Mouse (Mus musculus) ES-Bruce4 (cell line): ENCODE measurements at regions not wholly inside any gene's neighbourhood (a gene's known extent, or its start where the extent isn't known, plus 50 kb on each side); places are given as distances from the start of the nearest gene placed in this dataset.
"Not testable (repeated sequence)": the region's sequence is repeated elsewhere in the genome, so short reads cannot be mapped to it uniquely, and the experiment has no call there.

Source experiments
- H3K27ac ChIP-seq: 2 replicates; pipeline ENCODE4 v1.5.1; 2012; ENCODE audit warnings: low read length, inconsistent platforms; ENCODE audit not compliant: insufficient read depth
- H3K27me3 ChIP-seq: 2 replicates; pipeline ENCODE4 v1.6.1; 2012; ENCODE audit warnings: mild to moderate bottlenecking, low read length, inconsistent platforms; ENCODE audit not compliant: control insufficient read depth, poor library complexity, insufficient read depth, severe bottlenecking
- H3K36me3 ChIP-seq: 2 replicates; pipeline ENCODE4 v1.6.1; 2012; ENCODE audit warnings: inconsistent platforms, mild to moderate bottlenecking, low read length, moderate library complexity; ENCODE audit not compliant: control insufficient read depth, poor library complexity, insufficient read depth, severe bottlenecking
- H3K4me1 ChIP-seq: one replicate; pipeline ENCODE4 v1.8.1; 2011; ENCODE audit warnings: low read length; ENCODE audit not compliant: control insufficient read depth, insufficient read depth
- H3K4me3 ChIP-seq: 2 replicates; pipeline ENCODE4 v1.5.1; 2011; ENCODE audit warnings: low read depth, mild to moderate bottlenecking, low read length
- H3K9ac ChIP-seq: 2 replicates; pipeline ENCODE4 v1.6.1; 2012; ENCODE audit warnings: low read depth, mild to moderate bottlenecking, inconsistent platforms; ENCODE audit not compliant: poor library complexity, severe bottlenecking
- H3K9me3 ChIP-seq: replicated peaks from 2 replicates; pipeline ENCODE4 v1.6.1; 2012; ENCODE audit warnings: mild to moderate bottlenecking, low read length, inconsistent platforms; ENCODE audit not compliant: control insufficient read depth, poor library complexity, insufficient read depth, severe bottlenecking
- CTCF ChIP-seq: IDR thresholded peaks from one replicate; pipeline ENCODE4 v1.8.1; 2011; ENCODE audit warnings: low read depth, low read length
- EP300 ChIP-seq: IDR thresholded peaks from 2 replicates; pipeline ENCODE4 v1.6.1; 2011; ENCODE audit warnings: low read depth, low read length; ENCODE audit not compliant: insufficient read depth
- POLR2A ChIP-seq: IDR thresholded peaks from one replicate; pipeline ENCODE4 v1.8.1; 2011; ENCODE audit warnings: low read length; ENCODE audit not compliant: insufficient read depth

GRCm38 (mm10) chr12:63031956-63032355, 1442.5 kb downstream of the Fscb start:
- Histone ChIP-seq H3K9ac (no peak overlapping the region), H3K4me1 (peaks cover 1% of the 10 kb centered on the region), H3K27ac (peak overlapping the region; percentile 69), H3K27me3 (no peaks in the 10 kb centered on the region), H3K4me3 (no peak overlapping the region), H3K9me3 (peaks cover 16% of the 10 kb centered on the region), H3K36me3 (no peaks in the 10 kb centered on the region)
- no peak for TF ChIP-seq POLR2A
- TF ChIP-seq EP300, result no peak
- TF ChIP-seq CTCF, result no peak

GRCm38 (mm10) chr12:63028218-63028617, 1446.3 kb downstream of the Fscb start:
- Histone ChIP-seq H3K9me3 (peaks cover 16% of the 10 kb centered on the region), H3K36me3 (no peaks in the 10 kb centered on the region), H3K27ac (peak overlapping the region; percentile 93), H3K4me3 (no peak overlapping the region), H3K4me1 (peaks cover 1% of the 10 kb centered on the region), H3K27me3 (no peaks in the 10 kb centered on the region), H3K9ac (no peak overlapping the region)
- TF ChIP-seq CTCF (no peak), POLR2A (no peak)

GRCm38 (mm10) chr12:63010866-63011265, 1463.6 kb downstream of the Fscb start:
- H3K27ac ChIP-seq, H3K9me3 ChIP-seq: not testable (repeated sequence)

More at GRCm38 (mm10) chr12:63010866-63011265, 1463.6 kb downstream of the Fscb start:
- H3K4me1 ChIP-seq, H3K9ac ChIP-seq, H3K27me3 ChIP-seq, H3K36me3 ChIP-seq, H3K4me3 ChIP-seq: not testable (repeated sequence)
- TF ChIP-seq EP300, result 0 out of 2 replicates have a peak, but pooled peaks have one; percentile 33
